Mouse (Mus musculus): ENCODE measurements around the gene Tmem131. TPM values are rescaled to one million over a fixed set of nuclear protein-coding genes. Genes with fewer than 3 reads are reported as not detected.

The Tmem131 gene
- polyA plus RNA-seq, 1 experiment, result 46.6 TPM

DNA sequence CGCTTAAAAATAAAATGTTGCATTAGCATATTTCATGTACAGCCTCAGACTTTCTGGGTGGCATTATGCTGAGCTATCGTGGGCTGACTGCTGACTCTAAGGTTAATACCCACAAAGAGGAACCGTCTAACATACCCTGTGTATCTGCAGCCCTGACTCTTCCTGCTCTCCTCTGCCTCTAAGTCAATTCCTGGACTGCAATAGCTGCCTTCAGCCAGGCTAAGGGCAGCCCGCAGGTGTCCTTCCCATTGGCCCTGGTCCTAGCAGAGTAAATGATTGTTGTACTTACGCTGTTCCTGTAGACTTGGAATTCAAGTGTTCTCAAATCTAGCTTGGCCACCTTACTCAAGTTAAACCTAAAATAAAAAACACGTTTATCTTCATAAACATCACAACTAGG, 128.3 kb downstream of the Tmem131 start:
- no peak for TF ChIP-seq CTCF (IDR thresholded peaks at IDR 0.05; ENCODE audit: control insufficient read depth, insufficient read depth, low read length)
- TF ChIP-seq POLR2A (IDR thresholded peaks at IDR 0.05; ENCODE audit: borderline replicate concordance, control insufficient read depth, low read depth, low read length), result no peak
- no peaks in the 10 kb centered on the region for H3K4me1 ChIP-seq (ENCODE audit: control insufficient read depth, insufficient read depth, low read length)
- no peak overlapping the region for H3K27ac ChIP-seq (ENCODE audit: control insufficient read depth, insufficient read depth, low read depth, low read length, poor library complexity)
- WGBS, result 37% methylated on average over 6 of the region's 6 CpGs
- no peak overlapping the region for H3K4me3 ChIP-seq (replicated peaks; ENCODE audit: control insufficient read depth, low read depth, low read length)

DNA sequence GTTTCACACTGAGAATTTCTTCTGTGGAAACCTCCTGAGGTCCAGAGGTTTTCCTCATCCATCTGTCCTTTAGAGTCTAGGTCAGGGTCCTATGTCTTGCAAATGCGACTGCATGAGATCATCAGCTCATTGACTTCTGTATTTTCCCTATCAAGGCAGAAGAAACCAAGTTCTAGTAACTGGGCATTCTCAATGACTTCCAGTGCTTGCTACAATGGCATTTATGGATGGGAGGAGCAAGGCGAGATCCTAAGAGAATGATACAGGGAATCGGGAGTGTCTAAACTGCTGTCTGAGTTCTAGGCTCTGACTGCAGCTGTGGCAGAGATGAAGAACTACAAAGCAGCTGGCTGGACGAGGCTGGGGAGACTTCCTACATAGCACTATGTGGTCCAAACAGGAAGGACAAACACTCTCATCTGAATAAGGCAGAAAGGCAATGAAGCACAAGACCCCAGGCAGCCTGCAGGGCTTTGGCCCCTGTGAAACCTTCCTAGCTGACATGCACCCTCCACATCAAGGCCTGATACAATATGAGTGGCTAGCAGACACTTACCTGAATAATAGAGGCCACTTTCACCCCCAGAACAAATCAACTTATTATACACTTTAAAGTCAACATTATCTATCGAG, 129.1 kb downstream of the Tmem131 start:
- 70% methylated on average over 5 of the region's 5 CpGs for WGBS
- Histone ChIP-seq H3K4me1 (ENCODE audit: control insufficient read depth, insufficient read depth, low read length) (no peaks in the 10 kb centered on the region), H3K27ac (ENCODE audit: control insufficient read depth, insufficient read depth, low read depth, low read length, poor library complexity) (no peak overlapping the region), H3K4me3 (replicated peaks; ENCODE audit: control insufficient read depth, low read depth, low read length) (no peak overlapping the region)
- TF ChIP-seq CTCF (IDR thresholded peaks at IDR 0.05; ENCODE audit: control insufficient read depth, insufficient read depth, low read length) (no peak), POLR2A (IDR thresholded peaks at IDR 0.05; ENCODE audit: borderline replicate concordance, control insufficient read depth, low read depth, low read length) (no peak)

DNA sequence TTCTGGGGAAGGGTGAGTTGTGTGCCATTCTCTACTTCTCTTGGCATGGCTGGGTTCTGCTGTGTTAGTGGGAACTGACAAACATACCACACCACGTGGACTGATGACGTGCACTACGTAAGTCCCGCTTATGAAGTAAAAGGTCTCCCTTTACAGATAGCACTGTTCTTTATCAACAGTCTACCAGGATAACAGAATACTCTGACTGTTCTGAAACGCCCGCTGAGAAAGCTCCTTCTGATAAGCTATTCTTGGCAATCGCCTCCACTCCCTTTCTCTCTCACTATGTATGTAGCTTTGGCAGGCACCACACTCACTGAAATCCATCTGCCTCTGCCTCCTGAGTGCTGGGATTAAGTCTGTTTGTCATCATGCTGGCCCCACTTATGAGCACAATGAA, 130.1 kb downstream of the Tmem131 start:
- no peaks in the 10 kb centered on the region for H3K4me1 ChIP-seq (ENCODE audit: control insufficient read depth, insufficient read depth, low read length)
- WGBS, result 70% methylated on average over 7 of the region's 7 CpGs

GRCm38 (mm10) chr1:36811806-36812205, 131.7 kb downstream of the Tmem131 start:
- Histone ChIP-seq H3K4me1 (ENCODE audit: control insufficient read depth, insufficient read depth, low read length) (no peaks in the 10 kb centered on the region), H3K27ac (ENCODE audit: control insufficient read depth, insufficient read depth, low read depth, low read length, poor library complexity) (no peak overlapping the region), H3K4me3 (replicated peaks; ENCODE audit: control insufficient read depth, low read depth, low read length) (no peak overlapping the region)
- WGBS, result 95% methylated on average over 7 of the region's 7 CpGs
- TF ChIP-seq POLR2A (IDR thresholded peaks at IDR 0.05; ENCODE audit: borderline replicate concordance, control insufficient read depth, low read depth, low read length), result no peak
- no peak for TF ChIP-seq CTCF (IDR thresholded peaks at IDR 0.05; ENCODE audit: control insufficient read depth, insufficient read depth, low read length)

More for the DNA sequence above, 130.1 kb downstream of the Tmem131 start:
- TF ChIP-seq CTCF (IDR thresholded peaks at IDR 0.05; ENCODE audit: control insufficient read depth, insufficient read depth, low read length) (no peak), POLR2A (IDR thresholded peaks at IDR 0.05; ENCODE audit: borderline replicate concordance, control insufficient read depth, low read depth, low read length) (no peak)
- Histone ChIP-seq H3K4me3 (replicated peaks; ENCODE audit: control insufficient read depth, low read depth, low read length) (no peak overlapping the region), H3K27ac (ENCODE audit: control insufficient read depth, insufficient read depth, low read depth, low read length, poor library complexity) (no peak overlapping the region)

DNA sequence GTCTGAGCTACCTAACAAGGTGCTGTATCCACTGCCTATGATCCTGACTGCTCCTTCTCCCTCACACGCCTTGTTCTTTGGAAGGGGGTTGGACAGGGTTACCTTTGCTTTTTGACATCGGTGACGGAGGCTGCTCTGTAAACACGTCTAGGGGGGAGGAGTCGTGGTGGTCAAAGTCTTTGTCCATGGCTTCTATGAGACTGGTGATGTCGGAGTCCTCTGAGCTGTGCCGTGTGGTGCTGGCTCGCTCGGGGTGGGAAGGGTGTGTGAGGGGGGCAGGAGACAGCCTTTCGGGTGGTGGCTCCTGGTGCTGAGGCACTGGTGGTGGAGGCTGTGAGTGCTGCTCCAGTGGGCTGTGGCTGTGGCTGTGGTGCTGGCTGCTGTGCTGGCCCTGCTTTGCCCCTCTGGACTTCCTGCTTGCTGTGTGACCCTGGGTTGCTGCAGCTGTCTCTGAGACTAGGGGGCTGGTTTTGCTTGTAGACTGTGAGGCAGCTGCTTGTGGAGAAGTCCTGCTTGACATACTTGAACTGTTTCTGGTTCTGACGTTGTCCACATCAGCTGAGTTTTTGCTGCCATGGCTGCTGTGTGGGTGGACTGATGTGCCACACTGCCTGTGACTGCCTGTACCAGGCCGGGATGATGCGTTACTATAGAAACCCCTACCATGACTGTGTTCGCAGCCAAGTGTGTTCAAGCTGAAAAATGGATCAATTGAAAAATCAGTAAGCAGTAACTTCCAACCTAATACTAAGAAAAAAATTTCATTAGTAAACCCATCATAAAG, 135.5 kb downstream of the Tmem131 start:
- 93% methylated on average over 14 of the region's 14 CpGs for WGBS
- Histone ChIP-seq H3K4me1 (ENCODE audit: control insufficient read depth, insufficient read depth, low read length) (no peaks in the 10 kb centered on the region), H3K27ac (ENCODE audit: control insufficient read depth, insufficient read depth, low read depth, low read length, poor library complexity) (no peak overlapping the region), H3K4me3 (replicated peaks; ENCODE audit: control insufficient read depth, low read depth, low read length) (no peak overlapping the region)
- TF ChIP-seq CTCF (IDR thresholded peaks at IDR 0.05; ENCODE audit: control insufficient read depth, insufficient read depth, low read length) (no peak), POLR2A (IDR thresholded peaks at IDR 0.05; ENCODE audit: borderline replicate concordance, control insufficient read depth, low read depth, low read length) (no peak; the same call in 1 of the 2 replicates)

- WGBS, result 46% methylated on average over 1 of the region's 1 CpGs
- Histone ChIP-seq H3K27ac (ENCODE audit: control insufficient read depth, insufficient read depth, low read depth, low read length, poor library complexity) (no peak overlapping the region), H3K4me3 (replicated peaks; ENCODE audit: control insufficient read depth, low read depth, low read length) (no peak overlapping the region), H3K4me1 (ENCODE audit: control insufficient read depth, insufficient read depth, low read length) (no peaks in the 10 kb centered on the region)
- TF ChIP-seq CTCF (IDR thresholded peaks at IDR 0.05; ENCODE audit: control insufficient read depth, insufficient read depth, low read length) (no peak), POLR2A (IDR thresholded peaks at IDR 0.05; ENCODE audit: borderline replicate concordance, control insufficient read depth, low read depth, low read length) (no peak)
These were observed 136.4 kb downstream of the Tmem131 start for GRCm38 (mm10) chr1:36807086-36807485.

GRCm38 (mm10) chr1:36806181-36806905, 137.1 kb downstream of the Tmem131 start:
- no peak overlapping the region for H3K4me3 ChIP-seq (replicated peaks; ENCODE audit: control insufficient read depth, low read depth, low read length)
- TF ChIP-seq POLR2A (IDR thresholded peaks at IDR 0.05; ENCODE audit: borderline replicate concordance, control insufficient read depth, low read depth, low read length) (no peak), CTCF (IDR thresholded peaks at IDR 0.05; ENCODE audit: control insufficient read depth, insufficient read depth, low read length) (no peak)
- no peak overlapping the region for H3K27ac ChIP-seq (ENCODE audit: control insufficient read depth, insufficient read depth, low read depth, low read length, poor library complexity)
- no peaks in the 10 kb centered on the region; the same call in 1 of the 2 replicates for H3K4me1 ChIP-seq (ENCODE audit: control insufficient read depth, insufficient read depth, low read length)
- 93% methylated on average over 7 of the region's 7 CpGs for WGBS

DNA sequence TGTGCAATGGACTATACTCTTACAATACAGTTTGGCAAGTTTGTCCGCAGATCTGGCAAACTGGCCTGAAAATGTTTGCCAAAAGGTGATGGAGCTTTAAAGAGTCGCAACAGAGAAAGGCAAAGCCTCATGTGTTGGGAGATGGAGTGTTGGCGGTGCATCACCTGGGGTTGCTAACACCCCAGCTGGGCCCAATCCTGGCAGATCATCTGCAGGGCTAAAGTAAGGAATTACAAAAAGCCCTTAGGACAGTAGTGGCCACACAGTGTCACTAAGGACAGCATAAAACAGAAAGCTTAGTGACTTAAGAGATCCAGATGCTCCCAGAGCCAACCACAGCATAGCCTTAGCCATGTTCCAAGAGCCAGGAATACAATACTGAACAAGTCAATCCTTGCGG, 138.6 kb downstream of the Tmem131 start:
- Histone ChIP-seq H3K27ac (ENCODE audit: control insufficient read depth, insufficient read depth, low read depth, low read length, poor library complexity) (no peak overlapping the region), H3K4me1 (ENCODE audit: control insufficient read depth, insufficient read depth, low read length) (no peaks in the 10 kb centered on the region; the same call in 1 of the 2 replicates), H3K4me3 (replicated peaks; ENCODE audit: control insufficient read depth, low read depth, low read length) (no peak overlapping the region)
- TF ChIP-seq POLR2A (IDR thresholded peaks at IDR 0.05; ENCODE audit: borderline replicate concordance, control insufficient read depth, low read depth, low read length) (no peak), CTCF (IDR thresholded peaks at IDR 0.05; ENCODE audit: control insufficient read depth, insufficient read depth, low read length) (no peak)
- WGBS, result 95% methylated on average over 4 of the region's 4 CpGs
